Comparison of ENCODE assay signal across 14 mouse cellular contexts in genomic region chr2:91634841-91635240, GRCm38 (mm10). TPM values are rescaled to one million over a fixed set of nuclear protein-coding genes. Genes with fewer than 3 reads are reported as not detected.
A peak's percentile ranks its signal among the peaks of the same experiment; 100 is the strongest.
DNase-seq lines count a peak whose midpoint lies in the region; ATAC-seq and TF ChIP-seq lines count a peak whose summit lies in the region.
"Had no signal": no experiment of that assay in that cellular context is flagged by ENCODE, and none has a peak within 500 bp of the region (broad histone marks: within the 10 kb centered on the region; RNA-seq: fewer than 3 reads in every experiment).

No protein-coding gene starts in this region.

- H3K27me3 ChIP-seq in MEL (ENCODE audit: control insufficient read depth in 1 of 2, insufficient read depth in 2 of 2, low read length in 2 of 2): no peaks in the 10 kb centered on the region
- no peaks in the 10 kb centered on the region for H3K27me3 ChIP-seq in thymus, adult 2 months (ENCODE audit: control insufficient read depth, insufficient read depth, low read length)
- no peaks in the 10 kb centered on the region for H3K27me3 ChIP-seq in intestine, embryonic 16.5 days (replicated peaks; ENCODE audit: control insufficient read depth, insufficient read depth, low read length)
- H3K27me3 ChIP-seq in limb, embryonic 10.5 days (ENCODE audit: low read depth, poor library complexity, severe bottlenecking): no peaks in the 10 kb centered on the region
- no peaks in the 10 kb centered on the region for H3K27me3 ChIP-seq in forebrain, embryonic 12.5 days
- H3K27me3 ChIP-seq: kidney, embryonic 15.5 days; limb, embryonic 13.5 days had no signal

- 24% methylated on average over 9 of the region's 9 CpGs for WGBS in thymus, adult 2 months
- 76% methylated on average over 9 of the region's 9 CpGs for WGBS in intestine, embryonic 16.5 days
- 85% methylated on average over 9 of the region's 9 CpGs for whole genome bisulfite sequencing in limb, embryonic 10.5 days
- WGBS in forebrain, embryonic 12.5 days: 86% methylated on average over 9 of the region's 9 CpGs

- H3K79me2 ChIP-seq in MEL (ENCODE audit: control insufficient read depth, insufficient read depth, low read length, poor library complexity): no peaks in the 10 kb centered on the region

- DNase-seq in MEL (ENCODE audit: low read depth, low spot score) (peak; percentile 89), liver (peak; percentile 71)
- DNase-seq in cerebellum, adult 18-20 months: peak; percentile 40
- peak; percentile 57 for DNase-seq in thymus, adult 2 months
- DNase-seq in limb, embryonic 10.5 days (ENCODE audit: low spot score): no peak
- no peak for DNase-seq in urinary bladder, postnatal 25 days (ENCODE audit: low spot score)
- DNase-seq: adrenal gland, adult 2 months; retina, postnatal 1 day had no signal

- H3K36me3 ChIP-seq in MEL (ENCODE audit: control insufficient read depth in 1 of 2, insufficient read depth in 2 of 2, low read length in 2 of 2): peaks cover 0 to 12% of the 10 kb centered on the region in 2 experiments; a peak in 2 of 4 replicates
- no peaks in the 10 kb centered on the region for H3K36me3 ChIP-seq in thymus, adult 2 months (ENCODE audit: control insufficient read depth, insufficient read depth, low read length)
- H3K36me3 ChIP-seq in intestine, embryonic 16.5 days (ENCODE audit: control insufficient read depth, insufficient read depth, low read length): no peaks in the 10 kb centered on the region
- no peaks in the 10 kb centered on the region for H3K36me3 ChIP-seq in limb, embryonic 10.5 days
- H3K36me3 ChIP-seq in forebrain, embryonic 12.5 days (replicated peaks): no peaks in the 10 kb centered on the region
- H3K36me3 ChIP-seq: kidney, embryonic 15.5 days; limb, embryonic 13.5 days had no signal

- no peak overlapping the region for H3K4me2 ChIP-seq in intestine, embryonic 16.5 days (ENCODE audit: low read depth, low read length)
- no peak overlapping the region for H3K4me2 ChIP-seq in forebrain, embryonic 12.5 days
- H3K4me2 ChIP-seq: kidney, embryonic 15.5 days; limb, embryonic 13.5 days had no signal

- peaks cover 15 to 17% of the 10 kb centered on the region in 2 experiments for H3K4me1 ChIP-seq in MEL (ENCODE audit: control insufficient read depth in 1 of 2, insufficient read depth in 2 of 2, low read length in 2 of 2)
- H3K4me1 ChIP-seq in thymus, adult 2 months (replicated peaks; ENCODE audit: control insufficient read depth, insufficient read depth, low read length): peaks cover 67% of the 10 kb centered on the region
- H3K4me1 ChIP-seq in intestine, embryonic 16.5 days (ENCODE audit: control insufficient read depth, insufficient read depth, low read length): 0 out of 2 replicates have a peak, but pooled peaks cover 3% of the 10 kb centered on the region
- H3K4me1 ChIP-seq in limb, embryonic 10.5 days: no peaks in the 10 kb centered on the region
- no peaks in the 10 kb centered on the region for H3K4me1 ChIP-seq in forebrain, embryonic 12.5 days
- H3K4me1 ChIP-seq: kidney, embryonic 15.5 days; limb, embryonic 13.5 days had no signal

- H3K9me3 ChIP-seq in MEL (replicated peaks; ENCODE audit: insufficient read depth, low read length): no peaks in the 10 kb centered on the region
- H3K9me3 ChIP-seq in intestine, embryonic 16.5 days (ENCODE audit: control insufficient read depth, low read length): no peaks in the 10 kb centered on the region
- H3K9me3 ChIP-seq in limb, embryonic 10.5 days (replicated peaks): no peaks in the 10 kb centered on the region
- no peaks in the 10 kb centered on the region for H3K9me3 ChIP-seq in forebrain, embryonic 12.5 days
- H3K9me3 ChIP-seq: kidney, embryonic 15.5 days; limb, embryonic 13.5 days; megakaryocyte, embryonic 14.5 days had no signal

- H3K9ac ChIP-seq in MEL (ENCODE audit: control insufficient read depth, low read depth, low read length, poor library complexity, severe bottlenecking): peak overlapping the region; percentile 49
- H3K9ac ChIP-seq in intestine, embryonic 16.5 days (ENCODE audit: low read depth, low read length): no peak overlapping the region
- no peak overlapping the region for H3K9ac ChIP-seq in forebrain, embryonic 12.5 days
- H3K9ac ChIP-seq: kidney, embryonic 15.5 days; limb, embryonic 13.5 days had no signal

- TF ChIP-seq CTCF in MEL (IDR thresholded peaks at IDR 0.05 in 2 of 3, conservative IDR thresholded peaks at IDR 0.05 in 1 of 3; ENCODE audit: control insufficient read depth in 1 of 3, insufficient read depth in 1 of 3, low read depth in 2 of 3, low read length in 3 of 3, poor library complexity in 1 of 3, severe bottlenecking in 1 of 3): no peak
- TF ChIP-seq CTCF in thymus, adult 2 months (IDR thresholded peaks at IDR 0.05; ENCODE audit: borderline replicate concordance, control insufficient read depth, extremely low read depth, insufficient read depth, low read length, poor library complexity): 0 out of 2 replicates have a peak, but pooled peaks have one; percentile 15

- no peak for TF ChIP-seq POLR2A in MEL (IDR thresholded peaks at IDR 0.05; ENCODE audit: control insufficient read depth in 1 of 2, insufficient read depth in 1 of 2, low read depth in 1 of 2, low read length in 2 of 2, poor library complexity in 1 of 2)
- TF ChIP-seq POLR2A in thymus, adult 2 months (IDR thresholded peaks at IDR 0.05; ENCODE audit: control insufficient read depth, extremely low read depth, insufficient read depth, low read length, poor library complexity): peak; percentile 15; the same call in 1 of the 2 replicates

- ATAC-seq in intestine, embryonic 16.5 days: no peak
- ATAC-seq in forebrain, embryonic 12.5 days (ENCODE audit: low FRiP score): no peak
- ATAC-seq: forebrain, embryonic 16.5 days had no signal

- TF ChIP-seq RAD21 in MEL (IDR thresholded peaks at IDR 0.05; ENCODE audit: low read depth, low read length): no peak

- peak overlapping the region; percentile 3 to 32; a peak in 3 of 4 replicates for H3K4me3 ChIP-seq in MEL (ENCODE audit: control insufficient read depth in 1 of 2, insufficient read depth in 1 of 2, low read depth in 2 of 2, low read length in 2 of 2)
- H3K4me3 ChIP-seq in thymus, adult 2 months (ENCODE audit: control insufficient read depth, insufficient read depth, low read length): no peak overlapping the region
- no peak overlapping the region for H3K4me3 ChIP-seq in intestine, embryonic 16.5 days (ENCODE audit: low read length)
- no peak overlapping the region for H3K4me3 ChIP-seq in limb, embryonic 10.5 days
- no peak overlapping the region for H3K4me3 ChIP-seq in forebrain, embryonic 12.5 days (replicated peaks)
- H3K4me3 ChIP-seq: kidney, embryonic 15.5 days; limb, embryonic 13.5 days; megakaryocyte, embryonic 14.5 days had no signal

- TF ChIP-seq EP300 in MEL (IDR thresholded peaks at IDR 0.05; ENCODE audit: low read depth in 1 of 2, low read length in 2 of 2): peak; percentile 91 to 97

- peak overlapping the region; percentile 57 for H3K27ac ChIP-seq in MEL (ENCODE audit: control insufficient read depth, low read depth, low read length)
- H3K27ac ChIP-seq in thymus, adult 2 months (ENCODE audit: control insufficient read depth, insufficient read depth, low read length): peak overlapping the region; percentile 83
- no peak overlapping the region for H3K27ac ChIP-seq in intestine, embryonic 16.5 days (ENCODE audit: low read length)
- H3K27ac ChIP-seq in limb, embryonic 10.5 days: no peak overlapping the region
- H3K27ac ChIP-seq in forebrain, embryonic 12.5 days: no peak overlapping the region
- H3K27ac ChIP-seq: kidney, embryonic 15.5 days; limb, embryonic 13.5 days had no signal

TF ChIP-seq in MEL, 35 proteins besides CTCF, POLR2A, EP300 and RAD21 (continues in another document):
- no peak for TF ChIP-seq ZMIZ1 (IDR thresholded peaks at IDR 0.05; ENCODE audit: low read depth, low read length)
- TF ChIP-seq HCFC1 (IDR thresholded peaks at IDR 0.05; ENCODE audit: low read depth, low read length): peak; percentile 58; the same call in 1 of the 2 replicates
- peak; percentile 39; the same call in 1 of the 2 replicates for TF ChIP-seq MXI1 (IDR thresholded peaks at IDR 0.05; ENCODE audit: low read depth, low read length)
- no peak for TF ChIP-seq E2F4 (IDR thresholded peaks at IDR 0.05; ENCODE audit: borderline replicate concordance, low read depth, low read length)
- no peak for TF ChIP-seq ZNF384 (IDR thresholded peaks at IDR 0.05; ENCODE audit: low read depth, low read length)
- TF ChIP-seq USF1 (IDR thresholded peaks at IDR 0.05; ENCODE audit: low read depth, low read length): peak; percentile 55; the same call in 1 of the 2 replicates
- no peak for TF ChIP-seq MYC (IDR thresholded peaks at IDR 0.05; ENCODE audit: low read depth, low read length)
- TF ChIP-seq MAX (IDR thresholded peaks at IDR 0.05; ENCODE audit: low read length): no peak
- TF ChIP-seq CHD1 (IDR thresholded peaks at IDR 0.05; ENCODE audit: low read depth, low read length): no peak

RNA-seq across cellular contexts. Expression of gene F2, which starts 1.4 kb away (rescaled TPM):
- 0.04 TPM in 1 of 2 replicates, not detected in the other for total RNA-seq in MEL (2012; rRNA removed)
- polyA plus RNA-seq in MEL (2012; ENCODE audit: insufficient read depth in 1 of 2, insufficient read length in 2 of 2, low read depth in 1 of 2, low replicate concordance in 2 of 2, missing spikeins in 1 of 2): under 1 TPM in 1 of 2 experiments, not detected in 1; 0.06 TPM
- 0.62 and 5.1 TPM in 2 replicates for polyA plus RNA-seq in thymus, adult 2 months (2012; rRNA removed)
- polyA plus RNA-seq in intestine, embryonic 16.5 days (2015; fragmentation: Nextera tagmentation; extraction: Ambion mirVana): 3.7 and 8.7 TPM in 2 replicates
- polyA plus RNA-seq in limb, embryonic 10.5 days (2016; fragmentation: Nextera tagmentation; extraction: Ambion mirVana): not detected in 2 replicates
- polyA plus RNA-seq in forebrain, embryonic 12.5 days (2016; fragmentation: Nextera tagmentation; extraction: Ambion mirVana): 0.09 TPM in 1 of 2 replicates, not detected in the other
- polyA plus RNA-seq: forebrain, embryonic 16.5 days had no signal

RNA-seq across cellular contexts. Expression of gene Zfp408, which starts 14.8 kb away (rescaled TPM):
- total RNA-seq in MEL (2012; rRNA removed): 8.6 and 10.4 TPM in 2 replicates
- 10 to 100 TPM in 1 of 2 experiments, not detected in 1; 16.4 TPM for polyA plus RNA-seq in MEL (2012; ENCODE audit: insufficient read depth in 1 of 2, insufficient read length in 2 of 2, low read depth in 1 of 2, low replicate concordance in 2 of 2, missing spikeins in 1 of 2)
- 52.2 and 62.6 TPM in 2 replicates for polyA plus RNA-seq in thymus, adult 2 months (2012; rRNA removed)
- 7.9 and 9.2 TPM in 2 replicates for polyA plus RNA-seq in intestine, embryonic 16.5 days (2015; fragmentation: Nextera tagmentation; extraction: Ambion mirVana)
- 11.3 and 12.8 TPM in 2 replicates for polyA plus RNA-seq in limb, embryonic 10.5 days (2016; fragmentation: Nextera tagmentation; extraction: Ambion mirVana)
- 8.9 and 12.6 TPM in 2 replicates for polyA plus RNA-seq in forebrain, embryonic 12.5 days (2016; fragmentation: Nextera tagmentation; extraction: Ambion mirVana)

RNA-seq across cellular contexts. Expression of gene Arhgap1, which starts 14.8 kb away (rescaled TPM):
- total RNA-seq in MEL (2012; rRNA removed): 21.4 and 23.5 TPM in 2 replicates
- polyA plus RNA-seq in MEL (2012; ENCODE audit: insufficient read depth in 1 of 2, insufficient read length in 2 of 2, low read depth in 1 of 2, low replicate concordance in 2 of 2, missing spikeins in 1 of 2): 10 to 100 TPM in 1 of 2 experiments, not detected in 1; 40.1 TPM
- polyA plus RNA-seq in thymus, adult 2 months (2012; rRNA removed): 185 and 191 TPM in 2 replicates
- polyA plus RNA-seq in intestine, embryonic 16.5 days (2015; fragmentation: Nextera tagmentation; extraction: Ambion mirVana): 157 and 173 TPM in 2 replicates
- polyA plus RNA-seq in limb, embryonic 10.5 days (2016; fragmentation: Nextera tagmentation; extraction: Ambion mirVana): 72.1 and 75.0 TPM in 2 replicates
- 71.0 and 76.1 TPM in 2 replicates for polyA plus RNA-seq in forebrain, embryonic 12.5 days (2016; fragmentation: Nextera tagmentation; extraction: Ambion mirVana)

Comparison
In these comparisons a context has a peak if more than half of its experiments do, and no peak if none do; other contexts are left out.
1. DNase-seq: peak in MEL (single experiment), cerebellum, adult 18-20 months (2 of 2), liver (single experiment) and thymus, adult 2 months (single experiment); none in limb, embryonic 10.5 days (single experiment) and urinary bladder, postnatal 25 days (single experiment).
2. H3K27ac ChIP-seq: peak in MEL (single experiment) and thymus, adult 2 months (single experiment); none in intestine, embryonic 16.5 days (single experiment), limb, embryonic 10.5 days (single experiment) and forebrain, embryonic 12.5 days (single experiment).
3. H3K4me3 ChIP-seq: peak in MEL (2 of 2); none in thymus, adult 2 months (single experiment), intestine, embryonic 16.5 days (single experiment), limb, embryonic 10.5 days (single experiment) and forebrain, embryonic 12.5 days (single experiment).